Mouse (Mus musculus): Measurements from ENCODE around the gene 1700003E16Rik.

GRCm38 (mm10) chr6:83161442-83161841 lies 5.2 kb downstream of the 1700003E16Rik start:
- TF ChIP-seq CTCF (IDR thresholded peaks at IDR 0.05; ENCODE audit: insufficient read depth, low read depth, low read length) (no peak), POLR2A (IDR thresholded peaks at IDR 0.05; ENCODE audit: insufficient read depth, low read depth, low read length) (no peak)

All from olfactory bulb, adult 2 months (tissue).